Mouse (Mus musculus): Measurements from ENCODE around the gene Metap1.

DNA sequence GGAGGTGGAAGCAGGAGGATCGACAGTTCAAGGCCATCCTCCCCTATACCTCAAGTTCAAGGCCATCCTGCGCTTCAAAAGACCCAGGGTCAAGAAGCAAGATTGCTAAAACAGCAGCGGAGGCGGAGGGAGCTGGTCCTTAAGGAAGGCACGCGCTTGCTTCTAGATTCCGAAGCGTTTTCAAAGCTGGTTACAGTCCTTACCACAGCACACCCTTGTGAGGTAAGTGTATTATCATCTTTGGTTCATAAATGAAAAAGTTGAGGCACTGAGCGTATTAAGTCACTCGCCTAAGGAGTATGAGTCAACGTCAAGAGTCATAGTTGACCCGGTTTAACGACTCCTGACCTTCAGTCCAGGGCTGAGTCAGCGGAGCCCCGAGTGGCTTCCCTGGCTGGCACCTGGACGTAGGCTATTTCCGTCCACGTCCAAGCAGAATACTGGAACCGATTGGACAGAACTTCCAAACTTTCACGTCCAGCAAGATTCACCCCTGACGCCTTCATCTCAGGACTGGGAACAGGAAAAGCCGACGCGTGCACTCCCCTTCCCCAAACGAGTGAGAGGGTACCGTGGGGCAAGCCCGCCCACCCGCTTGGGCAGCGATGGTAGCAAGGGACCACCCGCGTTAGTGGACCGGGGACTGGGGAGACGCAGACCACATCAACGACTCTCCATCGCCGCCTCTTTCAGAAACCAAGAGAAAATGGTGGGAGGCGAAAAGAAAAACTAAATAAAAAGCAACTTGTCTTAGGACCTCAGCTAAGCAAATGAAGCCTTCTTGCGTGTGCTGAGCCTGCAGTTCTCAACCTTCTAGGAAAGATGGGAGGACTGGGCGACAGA lies 37.0 kb upstream of the Metap1 start, which contains the start of gene Eif4e:
- TF ChIP-seq CTCF (IDR thresholded peaks at IDR 0.05; ENCODE audit: low read depth) (no peak), EP300 (IDR thresholded peaks at IDR 0.05; ENCODE audit: low read depth) (no peak; the same call in 1 of the 2 replicates)

Measured in liver, embryonic 14.5 days (tissue).